Mouse (Mus musculus): ENCODE measurements around the gene Lyrm7.
A peak's percentile ranks its signal among the peaks of the same experiment; 100 is the strongest.
"Not testable (repeated sequence)": the region's sequence is repeated elsewhere in the genome, so short reads cannot be mapped to it uniquely, and the experiment has no call there.

The Lyrm7 gene

GRCm38 (mm10) chr11:54903339-54903738 is 42.6 kb upstream of the Lyrm7 start:
- TF ChIP-seq POU5F1 (IDR thresholded peaks at IDR 0.05; ENCODE audit: borderline replicate concordance, low read length), result no peak
- no peak for TF ChIP-seq CTCF (conservative IDR thresholded peaks at IDR 0.05; ENCODE audit: low read length)
- no peak for TF ChIP-seq NANOG (IDR thresholded peaks at IDR 0.05; ENCODE audit: borderline replicate concordance, low read length)
- H3K4me3 ChIP-seq (replicated peaks; ENCODE audit: low read length), result peak overlapping the region; percentile 82
- H3K27me3 ChIP-seq (ENCODE audit: insufficient read depth, low read length), result peaks cover 11% of the 10 kb centered on the region
- H3K9me3 ChIP-seq (ENCODE audit: low read length), result no peaks in the 10 kb centered on the region
- peaks cover 19% of the 10 kb centered on the region for H3K36me3 ChIP-seq (ENCODE audit: insufficient read depth, low read length)
- peaks cover 18% of the 10 kb centered on the region for H3K4me1 ChIP-seq (replicated peaks; ENCODE audit: low read depth, low read length)

DNA sequence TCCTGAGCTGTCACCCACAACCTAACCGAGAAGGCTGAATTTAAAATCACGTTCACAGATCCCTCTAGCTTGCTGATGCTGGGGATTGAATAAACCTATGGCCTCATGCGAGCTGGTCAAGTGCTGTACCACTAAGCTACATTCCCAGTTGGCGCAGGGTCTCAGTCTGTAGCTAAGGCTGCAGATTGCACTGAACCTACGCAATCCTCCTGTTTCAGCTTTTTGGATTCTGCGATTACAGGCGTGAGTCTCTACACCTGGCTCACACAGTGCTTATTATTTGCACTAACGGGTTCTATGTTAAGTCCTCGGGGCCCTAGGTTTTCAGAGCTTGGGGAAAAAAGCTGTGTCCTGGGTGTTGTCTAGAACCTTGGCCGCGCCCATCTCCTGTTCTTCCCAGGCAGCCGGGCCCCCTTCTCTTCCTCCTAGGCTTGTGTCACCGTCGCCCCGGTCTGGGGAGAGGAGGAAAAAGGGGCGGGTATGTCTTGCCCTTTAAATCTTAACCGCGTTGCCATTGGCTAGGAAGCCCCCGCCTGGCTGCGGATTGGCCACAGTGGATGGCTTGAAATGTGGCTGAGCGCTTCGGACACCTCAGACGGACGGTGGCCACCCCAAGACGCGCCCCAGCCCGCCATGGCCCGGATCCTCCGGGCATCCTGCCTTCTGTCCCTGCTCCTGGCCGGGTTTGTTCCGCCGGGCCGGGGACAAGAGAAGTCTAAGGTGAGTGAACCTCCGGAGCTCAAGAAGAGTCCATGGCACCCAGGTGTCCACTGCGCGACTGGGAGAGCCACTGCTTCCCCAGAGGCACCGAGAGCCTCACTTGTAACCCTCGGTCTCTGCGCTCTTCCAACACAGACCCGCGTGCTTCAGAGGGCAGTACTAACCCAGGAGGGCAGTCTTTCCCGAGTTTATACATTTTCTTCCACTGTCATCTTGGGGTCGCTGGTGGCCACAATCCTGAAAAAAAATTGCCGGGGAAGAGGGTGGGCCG is 41.9 kb upstream of the Lyrm7 start, which contains the start of gene Gpx3:
Gene Gpx3, plus strand, starts transcription at position 121 of the 991 bp plus-strand sequence.
- peaks cover 18% of the 10 kb centered on the region for H3K4me1 ChIP-seq (replicated peaks; ENCODE audit: low read depth, low read length)
- peak within 1 kb of the TSS; percentile 82 for H3K4me3 ChIP-seq (replicated peaks; ENCODE audit: low read length)
- peaks cover 11% of the 10 kb centered on the region for H3K36me3 ChIP-seq (ENCODE audit: insufficient read depth, low read length)
- H3K9me3 ChIP-seq (ENCODE audit: low read length), result no peaks in the 10 kb centered on the region
- TF ChIP-seq CTCF (conservative IDR thresholded peaks at IDR 0.05; ENCODE audit: low read length) (no peak), NANOG (IDR thresholded peaks at IDR 0.05; ENCODE audit: borderline replicate concordance, low read length) (no peak), POU5F1 (IDR thresholded peaks at IDR 0.05; ENCODE audit: borderline replicate concordance, low read length) (no peak)
- peaks cover 11% of the 10 kb centered on the region for H3K27me3 ChIP-seq (ENCODE audit: insufficient read depth, low read length)

- peaks cover 18% of the 10 kb centered on the region for H3K4me1 ChIP-seq (replicated peaks; ENCODE audit: low read depth, low read length)
These were observed 38.9 kb upstream of the Lyrm7 start for GRCm38 (mm10) chr11:54899657-54900056.

DNA sequence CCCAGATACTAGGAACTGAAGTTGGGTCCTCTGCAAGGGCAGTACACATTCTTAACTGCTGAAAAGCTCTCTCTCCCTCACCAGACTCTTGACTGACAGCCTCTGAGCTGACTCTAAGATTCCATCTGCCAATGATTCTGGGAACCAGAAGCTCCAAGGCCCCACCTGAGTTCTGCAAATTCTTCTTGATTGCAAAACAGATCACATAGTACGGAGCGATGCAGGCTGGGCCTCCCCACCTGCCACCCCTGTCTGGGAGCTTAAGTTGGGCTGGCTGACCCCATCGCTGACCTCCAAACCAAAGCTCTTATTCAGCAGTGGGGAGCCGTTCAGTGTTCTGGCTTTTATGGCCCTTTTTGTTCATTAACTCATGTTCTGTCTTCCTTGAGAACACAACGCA is 36.8 kb upstream of the Lyrm7 start:
- Histone ChIP-seq H3K27me3 (ENCODE audit: insufficient read depth, low read length) (0 out of 2 replicates have a peak, but pooled peaks cover 2% of the 10 kb centered on the region), H3K4me1 (replicated peaks; ENCODE audit: low read depth, low read length) (peaks cover 3% of the 10 kb centered on the region)
- no peak for TF ChIP-seq CTCF (conservative IDR thresholded peaks at IDR 0.05; ENCODE audit: low read length)
- TF ChIP-seq NANOG (IDR thresholded peaks at IDR 0.05; ENCODE audit: borderline replicate concordance, low read length), result no peak
- no peak for TF ChIP-seq POU5F1 (IDR thresholded peaks at IDR 0.05; ENCODE audit: borderline replicate concordance, low read length)

More at GRCm38 (mm10) chr11:54899657-54900056, 38.9 kb upstream of the Lyrm7 start:
- TF ChIP-seq POU5F1 (IDR thresholded peaks at IDR 0.05; ENCODE audit: borderline replicate concordance, low read length) (no peak), NANOG (IDR thresholded peaks at IDR 0.05; ENCODE audit: borderline replicate concordance, low read length) (no peak)
- Histone ChIP-seq H3K4me3 (replicated peaks; ENCODE audit: low read length) (no peak overlapping the region), H3K36me3 (ENCODE audit: insufficient read depth, low read length) (no peaks in the 10 kb centered on the region), H3K27me3 (ENCODE audit: insufficient read depth, low read length) (peaks cover 11% of the 10 kb centered on the region), H3K9me3 (ENCODE audit: low read length) (no peaks in the 10 kb centered on the region)

GRCm38 (mm10) chr11:54896646-54897045 is 35.9 kb upstream of the Lyrm7 start:
- not testable (repeated sequence) for H3K36me3 ChIP-seq (ENCODE audit: insufficient read depth, low read length); H3K4me1 ChIP-seq (replicated peaks; ENCODE audit: low read depth, low read length); H3K9me3 ChIP-seq (ENCODE audit: low read length); H3K27me3 ChIP-seq (ENCODE audit: insufficient read depth, low read length); H3K4me3 ChIP-seq (replicated peaks; ENCODE audit: low read length)

More for the DNA sequence above, 36.8 kb upstream of the Lyrm7 start:
- Histone ChIP-seq H3K36me3 (ENCODE audit: insufficient read depth, low read length) (no peaks in the 10 kb centered on the region), H3K4me3 (replicated peaks; ENCODE audit: low read length) (no peak overlapping the region), H3K9me3 (ENCODE audit: low read length) (no peaks in the 10 kb centered on the region)

GRCm38 (mm10) chr11:54894589-54894988 is 33.9 kb upstream of the Lyrm7 start:
- Histone ChIP-seq H3K4me3 (replicated peaks; ENCODE audit: low read length) (no peak overlapping the region), H3K36me3 (ENCODE audit: insufficient read depth, low read length) (no peaks in the 10 kb centered on the region), H3K9me3 (ENCODE audit: low read length) (no peaks in the 10 kb centered on the region), H3K27me3 (ENCODE audit: insufficient read depth, low read length) (no peaks in the 10 kb centered on the region), H3K4me1 (replicated peaks; ENCODE audit: low read depth, low read length) (no peaks in the 10 kb centered on the region)
- TF ChIP-seq POU5F1 (IDR thresholded peaks at IDR 0.05; ENCODE audit: borderline replicate concordance, low read length) (no peak), NANOG (IDR thresholded peaks at IDR 0.05; ENCODE audit: borderline replicate concordance, low read length) (no peak), CTCF (conservative IDR thresholded peaks at IDR 0.05; ENCODE audit: low read length) (no peak)

DNA sequence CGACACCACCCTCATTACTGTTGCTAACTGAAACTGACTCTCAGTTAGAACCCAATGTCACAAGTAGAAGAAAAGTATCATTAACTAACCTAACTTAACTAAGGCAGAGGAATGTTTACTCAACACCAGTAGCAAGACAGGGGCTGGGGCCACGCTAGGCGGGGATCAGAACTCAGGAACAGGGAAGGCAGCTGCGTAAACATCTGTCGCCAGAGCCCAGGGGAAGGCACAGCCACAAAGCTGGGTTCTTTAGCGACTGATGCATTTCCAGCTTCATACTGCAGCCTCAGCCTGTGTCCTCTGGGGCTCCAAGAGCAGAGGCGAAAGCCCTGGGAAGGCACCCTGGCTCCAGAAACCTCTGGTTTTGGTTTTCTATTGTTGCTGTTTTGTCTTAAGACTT is 31.4 kb upstream of the Lyrm7 start:
- TF ChIP-seq POU5F1 (IDR thresholded peaks at IDR 0.05; ENCODE audit: borderline replicate concordance, low read length) (no peak), NANOG (IDR thresholded peaks at IDR 0.05; ENCODE audit: borderline replicate concordance, low read length) (no peak)
- no peaks in the 10 kb centered on the region for H3K27me3 ChIP-seq (ENCODE audit: insufficient read depth, low read length)
- H3K36me3 ChIP-seq (ENCODE audit: insufficient read depth, low read length), result no peaks in the 10 kb centered on the region
- no peak overlapping the region for H3K4me3 ChIP-seq (replicated peaks; ENCODE audit: low read length)
- H3K9me3 ChIP-seq (ENCODE audit: low read length), result no peaks in the 10 kb centered on the region
- H3K4me1 ChIP-seq (replicated peaks; ENCODE audit: low read depth, low read length), result no peaks in the 10 kb centered on the region

- H3K36me3 ChIP-seq (ENCODE audit: insufficient read depth, low read length), result no peaks in the 10 kb centered on the region
- no peaks in the 10 kb centered on the region for H3K9me3 ChIP-seq (ENCODE audit: low read length)
- TF ChIP-seq CTCF (conservative IDR thresholded peaks at IDR 0.05; ENCODE audit: low read length), result no peak
- no peak for TF ChIP-seq POU5F1 (IDR thresholded peaks at IDR 0.05; ENCODE audit: borderline replicate concordance, low read length)
- no peak for TF ChIP-seq NANOG (IDR thresholded peaks at IDR 0.05; ENCODE audit: borderline replicate concordance, low read length)
- H3K4me1 ChIP-seq (replicated peaks; ENCODE audit: low read depth, low read length), result no peaks in the 10 kb centered on the region
- H3K4me3 ChIP-seq (replicated peaks; ENCODE audit: low read length), result no peak overlapping the region
- no peaks in the 10 kb centered on the region for H3K27me3 ChIP-seq (ENCODE audit: insufficient read depth, low read length)
These were observed 30.6 kb upstream of the Lyrm7 start for GRCm38 (mm10) chr11:54891341-54891740.

Measured in E14TG2a.4 (cell line).